Mouse (Mus musculus) stomach, postnatal 0 days (tissue): ENCODE results near the gene Cd1d1.
"Not testable (repeated sequence)": the region's sequence is repeated elsewhere in the genome, so short reads cannot be mapped to it uniquely, and the experiment has no call there.

ENCODE experiments used
- CTCF ChIP-seq: IDR thresholded peaks from 2 replicates; pipeline ENCODE4 v1.5.1; 2016; ENCODE audit warnings: antibody characterized with exemption, low read depth, mild to moderate bottlenecking, moderate library complexity
- EP300 ChIP-seq: optimal IDR thresholded peaks from 2 replicates; pipeline ENCODE3; 2016; ENCODE audit warnings: antibody characterized with exemption

DNA sequence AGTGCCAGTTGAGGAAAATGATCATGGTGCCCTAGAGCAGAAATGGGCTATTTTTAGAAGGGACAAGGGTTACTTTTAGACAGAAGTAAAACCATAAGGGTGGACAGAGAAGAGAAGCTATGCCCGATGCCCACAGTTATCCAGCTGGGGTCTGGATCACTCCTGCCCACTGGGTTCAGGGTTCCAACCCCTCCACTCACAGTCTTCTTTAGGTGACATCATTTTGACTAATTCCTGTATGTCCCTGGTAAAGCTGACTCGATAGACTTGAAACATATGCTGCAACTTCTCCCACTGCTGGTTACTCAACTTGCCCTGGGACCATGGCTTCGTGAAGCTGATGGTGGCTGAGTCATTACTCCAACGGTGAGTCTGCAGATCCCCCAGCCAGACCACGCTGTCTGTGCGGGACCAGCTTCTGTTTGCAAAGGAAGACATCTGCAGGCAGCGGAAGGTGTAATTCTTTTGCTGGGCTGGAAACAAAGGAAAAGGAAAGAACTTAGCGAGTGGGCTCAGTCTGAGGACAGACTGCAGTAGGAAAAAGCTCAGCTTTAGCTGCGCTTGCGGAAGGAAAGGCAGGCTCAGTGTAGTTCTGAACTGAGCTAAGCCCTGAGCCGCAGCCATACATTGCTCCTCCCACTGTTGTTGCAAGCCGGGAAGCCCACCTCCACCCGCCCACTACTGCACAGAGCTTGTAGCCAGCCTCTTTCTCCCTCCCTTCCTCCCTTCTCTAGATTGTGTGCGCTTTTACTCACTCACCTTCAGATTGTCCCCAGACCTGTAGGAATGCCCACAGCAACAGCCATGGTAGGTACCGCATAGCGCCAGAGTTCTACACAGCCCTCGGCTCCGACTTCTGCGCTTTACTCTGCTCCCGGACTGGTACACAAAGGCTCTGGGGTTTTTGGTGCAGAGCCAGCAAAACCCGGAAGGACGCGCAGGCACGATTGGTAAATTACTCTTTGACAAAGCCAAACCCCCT lies 517 bp downstream of the Cd1d1 start:
- not testable (repeated sequence) for TF ChIP-seq EP300, CTCF
